In genomic region chr14:74922039-74922736, GRCm38 (mm10) we compare ENCODE assay signal across 8 mouse cellular contexts. TPM values are rescaled to one million over a fixed set of nuclear protein-coding genes. Genes with fewer than 3 reads are reported as not detected.
DNase-seq lines count a peak whose midpoint lies in the region; ATAC-seq and TF ChIP-seq lines count a peak whose summit lies in the region.

No protein-coding gene starts in this region.

- peaks cover 0 to 10% of the 10 kb centered on the region in 2 experiments; a peak in 3 of 4 replicates for H3K4me1 ChIP-seq in liver, embryonic 14.5 days (replicated peaks; ENCODE audit: control insufficient read depth in 2 of 2, insufficient read depth in 2 of 2, low read length in 1 of 2)
- 0 out of 2 replicates have a peak, but pooled peaks cover 4% of the 10 kb centered on the region for H3K4me1 ChIP-seq in stomach, postnatal 0 days (replicated peaks; ENCODE audit: control insufficient read depth, insufficient read depth)
- H3K4me1 ChIP-seq in heart, adult 2 months (ENCODE audit: control insufficient read depth, insufficient read depth, low read length), result peaks cover 20% of the 10 kb centered on the region

- peak; percentile 25; the same call in 1 of the 2 replicates for ATAC-seq in liver, embryonic 14.5 days (ENCODE audit: insufficient read depth)
- no peak for ATAC-seq in stomach, postnatal 0 days (ENCODE audit: low FRiP score, low TSS enrichment)

- no peaks in the 10 kb centered on the region for H3K27me3 ChIP-seq in liver, embryonic 14.5 days (ENCODE audit: control insufficient read depth, insufficient read depth, low read length)
- H3K27me3 ChIP-seq in stomach, postnatal 0 days (ENCODE audit: control insufficient read depth, insufficient read depth, low read length), result no peaks in the 10 kb centered on the region
- H3K27me3 ChIP-seq in heart, adult 2 months (ENCODE audit: control insufficient read depth, insufficient read depth, low read length), result no peaks in the 10 kb centered on the region

- no peak overlapping the region for H3K27ac ChIP-seq in liver, embryonic 14.5 days
- no peak overlapping the region for H3K27ac ChIP-seq in stomach, postnatal 0 days (replicated peaks)
- H3K27ac ChIP-seq in heart, adult 2 months, result no peak overlapping the region

- H3K4me2 ChIP-seq in liver, embryonic 14.5 days (ENCODE audit: low read depth), result no peak overlapping the region
- H3K4me2 ChIP-seq in stomach, postnatal 0 days (replicated peaks; ENCODE audit: low read depth), result no peak overlapping the region

- no peak overlapping the region for H3K9ac ChIP-seq in liver, embryonic 14.5 days (replicated peaks)
- H3K9ac ChIP-seq in stomach, postnatal 0 days (ENCODE audit: low read length), result no peak overlapping the region
- H3K9ac ChIP-seq in heart, adult 2 months (ENCODE audit: low read depth, low read length), result no peak overlapping the region

- H3K9me3 ChIP-seq in liver, embryonic 14.5 days (ENCODE audit: control insufficient read depth, low read length), result no peaks in the 10 kb centered on the region
- H3K9me3 ChIP-seq in stomach, postnatal 0 days (ENCODE audit: control insufficient read depth, low read length), result no peaks in the 10 kb centered on the region

- H3K36me3 ChIP-seq in liver, embryonic 14.5 days (replicated peaks; ENCODE audit: control insufficient read depth, insufficient read depth, low read depth), result no peaks in the 10 kb centered on the region
- no peaks in the 10 kb centered on the region; the same call in 1 of the 2 replicates for H3K36me3 ChIP-seq in stomach, postnatal 0 days (ENCODE audit: control insufficient read depth, insufficient read depth, low read length)
- peaks cover 2% of the 10 kb centered on the region; the same call in 1 of the 2 replicates for H3K36me3 ChIP-seq in heart, adult 2 months (ENCODE audit: control insufficient read depth, insufficient read depth, low read length)

- TF ChIP-seq EP300 in liver, embryonic 14.5 days (IDR thresholded peaks at IDR 0.05; ENCODE audit: low read depth), result no peak
- no peak for TF ChIP-seq EP300 in stomach, postnatal 0 days (optimal IDR thresholded peaks at IDR 0.05)
- no peak for TF ChIP-seq EP300 in heart, adult 2 months (IDR thresholded peaks at IDR 0.05; ENCODE audit: insufficient read depth, low read depth, low read length)

- no peak overlapping the region for H3K4me3 ChIP-seq in liver, embryonic 14.5 days (ENCODE audit: insufficient read depth in 1 of 2, low read depth in 2 of 2, low read length in 2 of 2)
- H3K4me3 ChIP-seq in stomach, postnatal 0 days (ENCODE audit: low read depth, low read length), result no peak overlapping the region
- no peak overlapping the region for H3K4me3 ChIP-seq in heart, adult 2 months

- peak; percentile 29 for DNase-seq in left cerebral cortex, postnatal 4 days
- DNase-seq in left cerebral cortex, postnatal 14 days (ENCODE audit: low spot score in 2 of 2), result no peak
- DNase-seq in ZHBTc4 (ENCODE audit: low read depth, low spot score), result peak; percentile 69
- no peak for DNase-seq in liver, embryonic 14.5 days (ENCODE audit: low read depth in 3 of 3, low spot score in 3 of 3)
- DNase-seq in spleen, postnatal 4 days (ENCODE audit: low spot score in 2 of 2), result peak; percentile 67 to 76
- DNase-seq in stomach, postnatal 0 days (ENCODE audit: low spot score), result no peak
- DNase-seq in heart, adult 2 months, result no peak
- DNase-seq in left cerebral cortex, adult 18-20 months (ENCODE audit: low spot score in 2 of 2), result no peak

- TF ChIP-seq POLR2A in heart, adult 2 months (IDR thresholded peaks at IDR 0.05; ENCODE audit: insufficient read depth, low read depth, low read length), result no peak

- H3K79me2 ChIP-seq in heart, adult 2 months (replicated peaks; ENCODE audit: control insufficient read depth, insufficient read depth, low read length), result peaks cover 15% of the 10 kb centered on the region

- 26% methylated on average over 12 of the region's 12 CpGs for WGBS in liver, embryonic 14.5 days (ENCODE audit: insufficient replicate concordance)
- 62% methylated on average over 12 of the region's 12 CpGs for WGBS in stomach, postnatal 0 days
- WGBS in heart, adult 2 months, result 60% methylated on average over 12 of the region's 12 CpGs

- intact Hi-C loops in left cerebral cortex, postnatal 4 days (cut with DNase I), result no loop called here
- intact Hi-C loops in left cerebral cortex, postnatal 14 days (cut with DNase I), result no loop called here
- intact Hi-C loops in heart, adult 2 months (cut with DNase I), result no loop called here

- TF ChIP-seq CTCF in liver, embryonic 14.5 days (IDR thresholded peaks at IDR 0.05; ENCODE audit: low read depth), result peak; percentile 17; the same call in 1 of the 2 replicates
- TF ChIP-seq CTCF in stomach, postnatal 0 days (IDR thresholded peaks at IDR 0.05; ENCODE audit: low read depth), result no peak
- no peak for TF ChIP-seq CTCF in heart, adult 2 months (IDR thresholded peaks at IDR 0.05)

RNA-seq across cellular contexts. Expression of gene Lrch1, which starts 25.5 kb away (rescaled TPM):
- 10 to 100 TPM; 40.9 to 43.4 TPM for total RNA-seq in left cerebral cortex, postnatal 4 days (2021)
- total RNA-seq in left cerebral cortex, postnatal 14 days (2021), result 10 to 100 TPM; 20.7 to 25.4 TPM
- polyA plus RNA-seq in liver, embryonic 14.5 days (2012; rRNA removed), result 2.7 and 2.8 TPM in 2 replicates
- 3.4 and 4.4 TPM in 2 replicates for polyA plus RNA-seq in liver, embryonic 14.5 days (2014; fragmentation: Nextera tagmentation; extraction: Ambion mirVana)
- polyA plus RNA-seq in stomach, postnatal 0 days (2015; fragmentation: Nextera tagmentation; extraction: Ambion mirVana), result 11.7 and 11.8 TPM in 2 replicates
- total RNA-seq in heart, adult 2 months (2021), result 10 to 100 TPM; 14.8 to 17.1 TPM
- 7.5 and 10.7 TPM in 2 replicates for polyA plus RNA-seq in heart, adult 2 months (2012; rRNA removed)
- 10 to 100 TPM; 14.4 to 15.0 TPM for total RNA-seq in left cerebral cortex, adult 18-20 months (2021)

Comparison
In these comparisons a context has a peak if more than half of its experiments do, and no peak if none do; other contexts are left out.
1. DNase-seq: peak in left cerebral cortex, postnatal 4 days (single experiment), ZHBTc4 (single experiment) and spleen, postnatal 4 days (2 of 2); none in left cerebral cortex, postnatal 14 days (0 of 2), liver, embryonic 14.5 days (0 of 3), stomach, postnatal 0 days (single experiment), heart, adult 2 months (0 of 2) and left cerebral cortex, adult 18-20 months (0 of 2).